Mouse (Mus musculus) frontal cortex, adult (tissue): ENCODE measurements at regions not wholly inside any gene's neighbourhood (a gene's known extent, or its start where the extent isn't known, plus 50 kb on each side); places are given as distances from the start of the nearest gene placed in this dataset.

Experiments
- ATAC-seq: cut with Nextera tagmentation; 2 replicates; pipeline ENCODE4 v1.9.2; 2017; ENCODE audit warnings: mild to moderate bottlenecking, moderate library complexity, mixed read lengths; ENCODE audit not compliant: low TSS enrichment

DNA sequence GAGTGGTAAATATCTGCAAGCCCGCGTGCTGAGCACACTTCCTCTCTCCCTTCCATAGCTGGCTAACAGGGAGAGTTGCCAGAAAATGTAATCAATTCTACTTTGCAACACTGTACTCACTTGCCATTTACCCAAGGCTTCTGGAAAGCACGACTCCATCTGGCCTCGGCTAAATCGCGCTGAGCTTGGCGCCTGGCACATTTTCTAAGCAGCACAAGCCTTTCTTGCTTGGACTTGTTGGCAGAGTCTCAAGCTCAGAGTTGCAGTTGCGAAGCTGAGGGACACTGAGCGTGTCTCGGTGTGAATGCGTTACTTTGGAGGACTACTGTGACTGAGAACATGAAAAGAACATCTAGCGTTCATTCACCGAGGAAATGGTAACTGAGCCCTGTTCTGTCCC lies 164.9 kb upstream of the Lmcd1 start:
- ATAC-seq: peak; percentile 98

DNA sequence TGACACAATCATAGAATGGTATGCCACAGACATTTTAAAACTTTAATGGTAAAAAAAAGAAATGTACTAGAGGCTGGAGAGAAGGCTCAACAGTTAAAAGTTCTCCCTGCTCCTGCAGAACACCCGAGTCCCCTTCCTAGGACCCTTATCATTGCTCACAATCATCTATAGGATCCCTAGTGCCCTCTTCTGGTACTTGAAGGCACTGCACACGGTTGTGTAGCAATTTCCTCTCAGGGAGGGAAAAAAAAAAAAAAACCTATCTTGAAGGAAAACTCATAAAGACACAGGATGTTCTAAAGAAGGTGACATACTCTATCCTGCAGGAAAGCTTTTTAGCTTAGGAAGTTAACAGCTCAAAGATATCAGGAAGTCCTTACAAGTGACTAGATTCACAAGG lies 154.4 kb upstream of the Lmcd1 start:
- no peak for ATAC-seq

DNA sequence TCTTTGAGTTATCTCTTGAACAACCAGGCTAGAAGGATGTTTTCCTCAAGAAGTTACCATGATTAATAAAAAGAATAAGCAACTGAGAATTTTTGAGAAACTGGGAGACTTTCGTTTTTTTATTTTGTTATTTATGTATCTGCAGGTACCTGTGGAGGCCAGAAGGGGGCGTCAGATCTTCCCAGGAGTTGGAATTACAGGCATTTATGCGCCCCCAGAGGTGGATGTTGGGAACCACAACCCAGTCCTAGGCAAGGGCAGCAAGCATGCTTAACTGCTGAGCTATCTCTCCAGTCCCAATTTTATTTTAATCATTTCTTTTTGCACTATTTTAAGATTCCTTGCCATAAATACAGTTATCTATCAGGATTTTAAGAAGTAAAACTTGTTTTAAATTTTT lies 140.0 kb upstream of the Lmcd1 start:
- ATAC-seq: no peak

DNA sequence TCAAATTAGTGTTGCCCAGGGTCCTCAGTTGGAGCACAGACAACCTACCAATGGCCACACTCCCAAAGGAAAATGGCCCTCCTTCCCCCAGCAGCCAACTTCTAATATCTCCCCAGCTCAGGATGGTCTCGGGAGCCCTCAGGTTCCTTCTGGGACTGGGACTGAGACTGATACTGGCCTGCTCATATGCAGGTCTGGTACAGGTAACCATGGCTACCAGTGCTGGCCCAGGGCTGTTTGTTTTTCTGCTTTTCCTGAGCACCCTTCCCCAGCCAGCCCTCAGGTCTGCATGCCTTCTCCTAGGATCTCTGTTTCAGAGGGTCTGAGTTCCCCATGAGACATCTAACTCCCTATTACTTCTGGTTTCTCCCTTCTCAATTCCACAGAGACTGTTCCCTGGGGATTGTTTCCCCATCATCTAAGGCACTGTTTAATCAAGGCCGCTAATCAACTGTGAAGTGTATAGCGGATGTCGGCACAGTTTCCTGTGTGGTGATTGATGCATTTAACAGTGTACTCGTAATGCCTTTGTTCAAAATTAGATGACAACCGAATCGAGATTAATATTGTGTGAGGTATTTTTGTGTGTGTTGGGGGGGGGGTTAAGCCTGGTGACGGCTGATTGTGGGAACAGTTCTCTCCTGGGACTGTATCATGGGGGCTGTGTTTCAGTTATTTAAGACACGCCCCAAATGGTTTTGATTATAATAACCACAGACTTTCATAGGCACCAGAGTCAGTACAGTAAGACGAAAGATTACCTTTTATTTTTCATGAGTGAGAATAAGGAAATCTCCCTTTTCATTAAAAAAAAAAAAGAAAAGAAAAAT lies 120.8 kb upstream of the Lmcd1 start:
- ATAC-seq: no peak

DNA sequence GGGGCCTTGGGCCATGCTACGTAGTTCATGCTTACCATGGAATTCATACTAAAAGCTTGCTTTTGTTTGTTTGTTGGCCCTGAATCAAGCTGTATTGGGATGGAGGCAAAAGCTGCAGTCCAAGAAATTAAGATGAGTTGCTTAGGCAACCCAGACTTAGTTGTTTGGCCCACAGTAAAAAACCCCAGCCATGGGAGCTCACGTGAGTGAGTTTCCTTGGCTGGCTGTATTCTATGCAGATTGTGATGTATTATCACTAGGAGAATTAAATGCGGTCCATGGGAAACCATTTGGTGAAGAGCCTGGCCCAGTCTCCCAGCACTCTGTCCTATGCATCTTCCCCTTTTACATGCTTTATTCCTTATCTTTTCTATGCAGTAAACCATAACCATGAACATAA lies 106.1 kb upstream of the Lmcd1 start:
- no peak for ATAC-seq

DNA sequence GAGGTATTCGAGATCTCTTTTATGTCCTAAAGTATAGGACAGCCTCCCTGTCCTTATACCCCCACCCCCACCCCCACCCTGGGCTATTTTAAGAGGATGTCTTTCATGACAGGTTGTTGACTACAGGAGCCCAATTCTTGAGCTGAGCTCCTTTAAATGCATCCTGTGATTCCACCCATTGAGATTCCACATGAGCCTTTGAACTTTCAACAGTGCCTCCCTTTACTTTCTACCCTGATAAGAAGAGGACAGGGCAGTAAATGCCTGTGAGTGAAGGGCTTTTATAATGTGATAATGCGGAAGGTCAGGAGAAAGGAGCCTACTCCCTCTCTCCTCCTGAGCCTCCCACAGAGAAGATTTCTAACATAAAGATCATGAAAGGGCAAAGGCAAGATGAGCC lies 97.2 kb upstream of the Lmcd1 start:
- ATAC-seq: no peak

DNA sequence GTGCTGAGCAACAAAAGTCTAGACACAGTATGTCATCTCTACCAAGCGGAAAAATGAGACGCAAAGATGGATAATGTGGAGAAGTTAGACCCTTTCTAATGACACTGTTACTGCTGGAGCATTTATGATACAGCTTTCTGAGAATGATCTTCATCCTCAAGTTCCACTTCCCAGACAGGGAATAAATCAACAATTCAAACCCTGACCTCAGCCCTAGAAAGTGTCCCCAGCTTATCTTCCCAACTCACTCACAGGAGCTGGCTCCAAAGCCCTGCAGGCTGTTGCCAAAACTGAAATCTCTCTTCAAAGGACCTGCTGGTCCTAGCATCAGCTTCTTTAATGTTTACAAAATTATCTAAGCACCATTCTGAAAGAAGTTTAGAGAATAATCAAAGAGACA lies 85.9 kb upstream of the Lmcd1 start:
- 0 out of 2 replicates have a peak, but pooled peaks have one; percentile 13 for ATAC-seq

DNA sequence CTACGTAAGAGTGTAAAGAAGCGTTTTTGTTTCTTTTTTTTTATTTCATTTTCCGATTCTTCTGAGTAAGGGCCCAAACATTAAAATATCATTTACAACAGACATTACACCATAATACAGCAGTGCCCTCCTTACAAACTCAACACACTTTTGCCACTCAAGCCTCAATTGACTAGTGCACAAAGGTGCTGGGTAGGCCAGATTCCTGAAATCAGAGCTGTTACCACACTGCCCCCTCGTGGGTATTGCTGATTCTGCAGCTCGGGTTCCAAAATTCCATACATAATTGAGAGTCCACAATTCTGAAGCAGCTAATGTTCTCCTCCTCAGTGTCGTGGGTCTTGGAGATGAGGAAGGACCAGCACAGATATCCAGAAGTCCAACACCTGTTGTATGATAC lies 82.5 kb upstream of the Lmcd1 start:
- peak; percentile 62 for ATAC-seq

DNA sequence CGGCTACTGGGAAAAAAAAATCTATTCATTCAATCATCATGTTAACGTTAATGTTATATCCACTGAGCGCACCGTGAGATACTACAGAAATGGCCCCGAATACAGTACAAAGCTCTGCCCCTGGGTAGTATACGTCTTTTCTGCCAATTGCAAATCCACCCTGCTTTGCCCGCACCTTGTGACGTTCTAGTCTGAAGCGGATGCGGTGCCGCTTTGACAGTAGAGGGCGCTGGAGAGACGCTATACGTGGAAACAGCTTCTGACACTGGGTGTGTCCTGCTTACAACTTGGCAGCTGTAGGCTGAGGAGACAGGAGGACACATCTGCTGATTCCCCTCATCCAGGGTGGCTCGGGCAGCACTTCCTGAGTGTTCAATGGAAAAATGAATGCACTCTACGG lies 76.1 kb upstream of the Lmcd1 start:
- peak; percentile 98 for ATAC-seq

DNA sequence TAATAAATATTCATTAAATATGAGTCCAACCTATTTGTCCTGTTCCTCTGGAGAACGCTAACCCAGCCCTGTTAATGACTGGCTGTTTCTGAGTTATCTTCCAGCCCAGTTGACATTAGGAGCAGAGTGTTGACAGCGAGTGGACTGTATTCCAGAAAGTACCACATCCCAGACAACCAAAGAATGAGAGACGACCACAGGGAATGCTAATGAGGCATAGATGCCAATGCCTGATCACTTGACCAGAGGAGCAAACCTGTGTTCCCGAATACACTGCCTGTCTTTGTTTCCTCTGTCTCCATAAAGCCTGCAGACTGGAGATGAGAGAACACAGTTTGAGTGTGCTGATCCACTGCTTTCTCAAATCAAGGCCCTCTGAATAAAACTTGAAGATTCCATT lies 74.3 kb upstream of the Lmcd1 start:
- ATAC-seq: no peak

DNA sequence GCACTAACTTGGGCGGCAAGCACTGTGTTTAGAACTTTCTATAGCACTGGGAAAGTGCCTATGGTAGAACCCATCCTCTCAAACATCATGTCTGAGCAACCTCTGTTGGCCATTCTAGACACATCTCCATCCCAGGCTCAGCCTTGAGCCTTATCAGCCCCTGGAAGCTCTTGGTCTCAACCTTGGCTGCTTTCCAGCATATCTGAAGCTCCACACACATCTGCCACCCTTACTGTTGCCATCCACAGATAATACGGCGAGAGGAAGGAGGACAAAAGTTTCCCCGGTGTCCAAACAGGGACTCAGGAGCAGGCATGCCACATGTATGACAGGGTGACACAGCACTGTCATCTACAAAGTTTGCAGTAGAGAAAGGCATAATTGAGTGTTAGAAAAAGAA lies 71.4 kb upstream of the Lmcd1 start:
- ATAC-seq: no peak

DNA sequence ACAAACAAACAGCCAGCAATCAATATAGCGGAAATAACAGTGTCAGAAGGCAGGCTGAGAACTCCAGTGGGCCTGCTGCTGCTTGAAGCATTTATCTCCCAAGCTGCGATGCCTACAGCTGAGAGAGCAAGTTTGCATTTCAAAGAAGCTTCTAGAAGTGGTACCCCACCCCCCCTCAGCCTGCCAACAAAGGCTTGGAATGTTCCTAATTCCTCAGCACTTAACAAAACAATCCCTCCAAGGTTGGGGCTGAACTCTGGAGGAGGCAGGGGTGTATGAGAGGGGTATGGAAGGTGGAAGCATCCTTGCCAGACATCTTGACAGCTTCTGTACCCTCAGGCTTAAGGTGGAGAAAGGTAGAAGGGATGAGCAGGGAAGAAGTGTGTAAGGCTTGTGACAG lies 70.2 kb upstream of the Lmcd1 start:
- ATAC-seq: no peak

DNA sequence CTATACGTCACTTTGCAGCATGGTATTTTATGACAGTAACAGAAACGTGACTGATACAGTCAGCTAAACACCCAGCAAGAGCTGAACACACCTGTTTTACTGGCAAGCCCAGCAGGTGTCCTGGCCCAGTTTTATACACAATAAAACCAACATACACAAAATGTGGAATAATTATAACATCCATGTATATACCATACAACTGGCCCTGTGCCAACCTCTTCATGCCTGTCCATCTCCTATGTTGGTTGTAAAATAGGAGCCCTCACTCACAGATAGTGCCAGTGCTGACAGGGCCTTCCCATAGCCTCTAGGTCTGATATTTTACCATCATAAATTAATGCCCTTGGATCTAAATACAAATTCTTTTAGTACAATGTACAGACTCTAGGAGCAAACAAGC lies 68.6 kb upstream of the Lmcd1 start:
- ATAC-seq: no peak

DNA sequence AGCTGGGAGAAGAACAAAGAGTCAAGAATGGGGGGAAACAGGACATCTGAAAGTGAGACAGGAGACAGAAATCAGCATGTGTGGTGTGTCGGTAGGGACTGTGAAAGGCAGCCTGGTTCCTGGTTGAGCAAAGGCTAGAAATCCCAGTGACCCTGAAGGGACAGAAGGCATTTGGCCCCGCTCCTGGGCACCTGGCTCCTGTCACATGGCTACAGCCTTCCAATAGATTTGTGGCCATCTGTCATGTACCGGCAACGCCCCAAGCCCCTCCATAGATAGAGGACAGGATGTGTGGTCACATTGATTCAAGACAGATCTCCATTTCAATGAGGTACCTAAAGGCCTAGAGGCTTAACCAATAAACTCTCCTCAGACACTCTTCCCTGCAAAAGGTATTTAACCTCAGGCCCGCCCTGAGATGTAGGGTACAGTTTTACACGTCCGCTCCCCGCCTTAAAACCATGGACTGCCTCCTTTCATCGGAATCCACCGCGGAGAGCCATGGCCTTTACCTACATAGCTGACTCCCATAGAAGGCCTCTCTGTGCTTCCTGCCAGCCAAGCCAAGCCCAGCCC lies 68.0 kb upstream of the Lmcd1 start:
- no peak for ATAC-seq

DNA sequence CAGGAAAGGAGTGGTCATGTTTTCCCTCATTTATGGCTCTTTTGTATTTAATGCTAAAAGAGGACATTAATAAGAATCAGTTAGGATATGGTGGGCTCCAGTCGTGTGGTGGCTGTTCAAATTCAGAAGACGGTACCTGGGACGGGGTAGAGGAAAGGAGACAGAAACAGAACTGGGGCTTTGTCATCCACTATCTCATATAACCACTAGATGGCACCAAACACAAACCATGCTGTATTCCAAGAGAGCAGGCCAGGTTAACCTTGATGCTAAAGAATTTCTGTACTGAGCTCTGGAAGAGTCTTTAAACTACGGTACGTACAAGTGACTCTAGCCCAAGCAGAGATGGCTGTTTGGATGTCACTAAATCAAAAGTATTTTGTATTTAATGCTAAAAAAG lies 66.3 kb upstream of the Lmcd1 start:
- ATAC-seq: peak; percentile 86

DNA sequence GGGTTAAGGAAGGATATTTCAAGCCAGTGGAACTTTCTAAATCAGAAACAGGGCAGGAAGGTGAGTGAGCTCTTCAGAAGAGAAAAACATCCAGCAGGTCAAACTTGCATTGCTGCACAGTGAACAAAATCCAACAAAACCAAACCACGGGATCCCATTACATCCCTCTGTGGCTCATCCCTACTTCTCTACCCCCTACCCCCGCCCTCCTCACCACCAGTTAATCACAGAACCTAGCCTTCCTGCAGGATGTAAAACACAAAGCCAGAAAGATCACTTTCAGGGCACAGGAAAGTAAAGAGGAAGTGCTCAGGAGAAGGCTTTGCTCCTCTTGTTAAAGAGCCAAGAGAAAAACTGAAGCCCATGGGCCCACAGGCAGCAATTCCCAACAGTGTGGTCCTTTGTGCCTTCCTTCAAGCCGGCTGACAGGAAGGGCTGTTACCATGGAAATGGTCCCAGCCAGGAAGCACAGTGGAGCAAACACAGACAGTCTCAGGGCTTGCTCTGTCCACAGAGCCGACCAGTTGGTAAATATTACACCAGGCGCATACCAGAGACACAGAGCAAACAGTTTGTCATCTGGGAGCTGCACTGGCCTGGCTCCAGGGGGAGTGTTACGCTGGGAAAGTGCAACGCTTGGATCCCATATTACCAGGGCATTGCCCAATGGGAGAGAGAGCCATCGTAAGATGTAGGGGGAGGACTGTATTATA lies 63.2 kb upstream of the Lmcd1 start:
- ATAC-seq: peak; percentile 63; the same call in 1 of the 2 replicates

DNA sequence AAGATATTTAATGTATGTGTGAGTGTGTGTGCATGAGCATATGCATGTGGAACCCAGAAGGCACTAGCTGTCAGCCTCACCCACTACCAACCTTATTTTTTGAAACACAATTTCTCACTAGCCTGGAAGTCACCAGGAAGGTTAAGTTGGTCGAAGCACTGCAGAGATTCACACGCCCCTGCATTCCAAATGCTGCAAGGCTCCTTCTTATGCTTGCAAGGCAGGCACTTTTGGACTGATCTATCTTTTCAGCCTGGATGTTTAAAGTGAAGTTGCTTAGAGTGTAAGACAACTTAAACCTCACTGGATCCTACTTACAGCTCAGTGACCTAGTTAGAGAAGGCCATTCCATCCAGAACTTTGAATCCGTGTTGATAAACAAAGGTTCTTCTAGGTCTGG lies 56.7 kb upstream of the Lmcd1 start:
- peak; percentile 59; the same call in 1 of the 2 replicates for ATAC-seq

DNA sequence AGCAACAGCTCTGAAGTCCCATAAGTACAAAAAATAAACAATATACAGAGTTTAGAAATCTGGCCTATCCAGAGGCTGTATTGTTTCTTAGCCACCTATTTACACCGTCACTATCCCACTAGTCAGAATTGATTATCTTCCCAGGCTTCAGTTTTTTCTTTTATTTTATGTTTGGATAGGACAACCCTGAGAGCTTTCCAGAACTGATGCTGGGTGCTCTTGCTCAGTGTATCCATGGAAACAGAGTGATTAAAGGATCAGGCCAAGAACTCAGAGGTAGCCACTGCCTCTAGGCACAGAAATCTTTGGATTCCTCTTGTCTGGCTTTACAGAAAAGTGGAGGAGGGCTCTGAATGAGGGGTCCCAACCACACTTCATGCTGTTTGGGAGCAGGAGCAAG lies 55.3 kb upstream of the Lmcd1 start:
- no peak for ATAC-seq

DNA sequence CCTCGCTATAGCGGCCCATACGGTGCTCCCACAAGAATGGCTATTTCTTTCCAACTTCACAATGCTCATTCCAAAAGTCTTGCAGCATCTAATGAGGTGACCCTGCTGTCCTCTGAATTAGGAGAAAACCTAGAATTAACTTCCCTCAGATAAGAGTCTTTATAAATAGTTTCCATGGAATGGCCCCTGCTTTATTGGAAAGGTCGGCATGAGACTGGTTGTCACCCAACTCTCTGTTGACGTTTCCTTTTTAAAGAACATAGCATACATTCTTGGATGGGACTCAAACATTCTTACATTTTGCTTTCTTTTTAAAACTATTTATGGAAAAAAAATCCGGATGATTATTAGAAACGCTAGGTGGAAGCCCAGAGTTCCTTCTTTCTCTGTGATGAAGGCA lies 53.9 kb upstream of the Lmcd1 start:
- ATAC-seq: no peak

DNA sequence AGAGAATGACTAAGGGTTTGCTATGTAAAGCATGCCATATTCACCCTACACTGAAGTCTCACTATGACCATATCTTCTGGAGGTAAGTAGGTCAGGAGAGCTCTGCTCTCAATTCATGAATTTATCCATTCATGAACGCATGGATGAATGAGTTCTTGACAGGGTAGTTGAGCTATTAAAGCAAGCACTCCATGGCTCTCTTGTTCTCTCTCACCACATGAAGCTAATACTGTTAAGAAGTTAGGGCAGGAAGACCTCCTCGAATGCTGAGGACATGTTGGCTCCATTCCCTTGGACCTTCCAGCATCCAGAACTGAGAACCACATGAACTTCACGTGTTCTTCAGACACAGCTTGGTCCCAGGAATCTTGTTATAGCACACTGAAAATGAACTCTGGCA lies 53.4 kb upstream of the Lmcd1 start:
- ATAC-seq: no peak

DNA sequence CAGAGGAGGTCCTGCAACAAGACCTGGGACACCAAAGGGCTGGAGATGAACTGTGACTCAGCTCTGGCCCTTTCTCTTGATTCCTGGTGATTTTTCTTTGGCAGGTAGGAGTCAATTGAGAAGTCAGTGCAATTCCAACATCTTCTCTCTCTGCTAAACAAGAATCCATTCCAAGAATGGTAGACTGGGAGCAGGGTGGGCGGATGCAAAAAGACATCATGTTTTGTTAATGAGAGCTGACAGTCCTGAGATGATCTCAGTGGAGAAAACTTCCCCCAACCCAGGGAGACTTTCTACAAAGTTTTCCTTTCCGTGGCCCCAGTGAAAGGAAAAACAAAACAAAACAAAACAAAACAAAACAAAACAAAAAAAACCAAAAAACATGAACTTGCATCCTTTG lies 52.2 kb upstream of the Lmcd1 start:
- ATAC-seq: peak; percentile 66

DNA sequence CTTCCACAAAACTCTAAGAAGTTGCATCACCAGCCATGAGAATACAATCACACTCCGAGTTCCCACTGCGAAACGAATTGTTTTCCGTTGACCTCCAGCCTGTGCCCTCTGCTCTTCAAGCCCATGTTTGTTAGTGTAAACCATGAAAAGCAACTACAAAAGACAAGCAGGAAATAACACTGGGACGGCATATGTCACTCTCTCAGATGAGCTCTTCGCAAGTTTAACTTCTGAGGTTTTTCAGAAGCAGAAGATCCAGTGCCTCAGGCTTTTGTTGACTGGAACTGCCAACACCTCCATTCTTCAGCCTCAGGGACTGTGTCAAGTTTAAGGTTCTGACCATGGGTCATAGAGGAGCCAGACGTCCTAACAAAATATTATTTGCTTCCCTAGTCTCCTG lies 50.2 kb upstream of the Lmcd1 start:
- no peak for ATAC-seq
